Mouse (Mus musculus) midbrain, embryonic 12.5 days (tissue): Measurements from ENCODE around the gene Cnst. TPM values are rescaled to one million over a fixed set of nuclear protein-coding genes. Genes with fewer than 3 reads are reported as not detected.

Experiments
- ATAC-seq: fragments of 200-750 bp; cut with Nextera tagmentation; 2 replicates; pipeline ENCODE4 v1.8.0; 2017; ENCODE audit warnings: low read depth, moderate TSS enrichment, moderate library complexity; ENCODE audit not compliant: low FRiP score
- H3K27ac ChIP-seq: fragments of 300-500 bp; sonication (generic); replicated peaks from 2 replicates; pipeline ENCODE4 v1.5.1; 2016; ENCODE audit warnings: mild to moderate bottlenecking
- H3K27me3 ChIP-seq: fragments of 300-500 bp; sonication (generic); 2 replicates; pipeline ENCODE4 v1.6.1; 2016; ENCODE audit warnings: mild to moderate bottlenecking
- H3K36me3 ChIP-seq: fragments of 300-500 bp; sonication (generic); 2 replicates; pipeline ENCODE4 v1.6.1; 2016
- H3K4me1 ChIP-seq: fragments of 300-500 bp; sonication (generic); 2 replicates; pipeline ENCODE4 v1.6.1; 2016
- H3K4me2 ChIP-seq: fragments of 300-500 bp; sonication (generic); replicated peaks from 2 replicates; pipeline ENCODE4 v1.6.1; 2016; ENCODE audit warnings: mild to moderate bottlenecking, moderate library complexity
- H3K4me3 ChIP-seq: fragments of 300-500 bp; sonication (generic); 2 replicates; pipeline ENCODE4 v1.5.1; 2016; ENCODE audit warnings: mild to moderate bottlenecking
- H3K9ac ChIP-seq: fragments of 300-500 bp; sonication (generic); replicated peaks from 2 replicates; pipeline ENCODE4 v1.6.1; 2016; ENCODE audit warnings: mild to moderate bottlenecking, moderate library complexity
- H3K9me3 ChIP-seq: fragments of 300-500 bp; sonication (generic); 2 replicates; pipeline ENCODE4 v1.6.1; 2016; ENCODE audit warnings: mild to moderate bottlenecking
- WGBS: fragments of 180-500 bp; shearing (Covaris S2); methylation state at CpG from one replicate; pipeline ENCODE4 v1.1.7; 2016; 5-methylcytosine and 5-hydroxymethylcytosine counted together
- polyA plus RNA-seq: library from polyadenylated mRNA; unstranded; fragments of >200 nt; fragmentation: Nextera tagmentation; extraction: Ambion mirVana; gene quantifications from 2 replicates; pipeline ENCODE4 v1.2.1, GENCODE M21; 2016

Gene Cnst
- polyA plus RNA-seq, 1 experiment from 2014 or later = 26.9 TPM

DNA sequence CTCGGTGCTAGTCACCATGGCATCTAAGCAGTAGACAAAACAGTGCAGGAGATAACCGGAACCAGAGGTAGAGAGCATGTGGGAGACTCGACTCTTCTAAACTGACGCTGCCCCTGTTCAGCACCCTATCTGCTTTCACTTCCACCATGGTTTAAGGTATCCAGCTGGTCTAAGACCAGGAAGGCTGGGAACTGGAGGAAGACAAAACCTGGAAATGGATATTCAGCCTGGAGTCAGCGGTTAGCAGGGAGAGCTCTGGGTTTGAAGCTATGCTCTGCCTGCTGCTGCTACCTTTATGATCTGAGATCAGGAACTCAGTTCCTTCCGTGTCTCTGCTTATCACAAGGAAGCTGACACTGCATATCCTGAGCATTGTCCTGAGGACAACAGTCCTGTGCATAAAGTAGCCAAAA lies 35.9 kb downstream of the Cnst start:
- 74% methylated on average over 6 of the region's 6 CpGs for WGBS
- H3K36me3 ChIP-seq = peaks cover 11% of the 10 kb centered on the region
- no peaks in the 10 kb centered on the region for H3K9me3 ChIP-seq
- H3K4me2 ChIP-seq = no peak overlapping the region
- H3K27ac ChIP-seq = no peak overlapping the region
- ATAC-seq = no peak
- no peak overlapping the region for H3K9ac ChIP-seq
- no peak overlapping the region for H3K4me3 ChIP-seq
- no peaks in the 10 kb centered on the region for H3K27me3 ChIP-seq
- no peaks in the 10 kb centered on the region for H3K4me1 ChIP-seq

DNA sequence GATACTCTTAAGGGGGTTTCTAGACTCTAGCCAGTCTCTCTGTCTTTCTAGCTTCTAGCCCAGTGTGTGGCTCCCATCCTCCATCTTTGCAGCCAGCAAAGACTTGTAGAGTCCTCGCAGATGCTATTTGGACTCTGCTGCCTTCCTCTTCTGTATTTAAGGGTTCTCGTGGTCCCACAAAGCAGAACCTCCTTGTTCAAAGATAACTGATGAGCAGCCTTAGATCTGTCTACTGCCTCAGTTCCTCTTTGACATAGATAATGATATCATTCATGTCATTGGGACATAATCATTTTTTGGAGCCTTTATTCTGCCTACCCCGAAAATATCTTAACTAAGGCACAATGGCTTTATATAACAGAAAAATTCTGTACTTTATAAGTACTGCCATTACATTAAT lies 36.9 kb downstream of the Cnst start:
- Histone ChIP-seq H3K4me2 (no peak overlapping the region), H3K27me3 (no peaks in the 10 kb centered on the region), H3K9ac (no peak overlapping the region), H3K36me3 (peaks cover 11% of the 10 kb centered on the region), H3K4me3 (no peak overlapping the region), H3K9me3 (no peaks in the 10 kb centered on the region), H3K4me1 (no peaks in the 10 kb centered on the region), H3K27ac (no peak overlapping the region)
- 92% methylated on average over 3 of the region's 3 CpGs for WGBS
- no peak for ATAC-seq

DNA sequence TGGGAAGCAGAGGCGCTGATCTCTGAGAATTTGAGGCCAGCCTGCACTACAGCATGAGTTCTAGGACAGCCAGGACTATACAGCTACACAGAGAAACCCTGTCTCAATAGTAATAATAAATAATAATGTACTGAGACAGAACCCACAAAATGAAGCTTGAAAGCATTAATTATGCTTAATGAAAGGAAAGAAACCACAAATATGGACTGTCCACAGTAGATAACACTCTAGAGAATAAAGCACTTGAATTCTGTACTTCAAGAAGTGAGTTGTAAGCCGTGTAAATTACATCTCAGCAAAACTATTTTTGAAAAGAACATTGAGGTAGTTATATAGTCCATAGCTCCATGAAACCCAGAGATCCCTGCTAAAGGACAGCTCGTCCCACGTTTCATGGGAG lies 38.0 kb downstream of the Cnst start:
- no peak for ATAC-seq
- H3K27me3 ChIP-seq = no peaks in the 10 kb centered on the region

DNA sequence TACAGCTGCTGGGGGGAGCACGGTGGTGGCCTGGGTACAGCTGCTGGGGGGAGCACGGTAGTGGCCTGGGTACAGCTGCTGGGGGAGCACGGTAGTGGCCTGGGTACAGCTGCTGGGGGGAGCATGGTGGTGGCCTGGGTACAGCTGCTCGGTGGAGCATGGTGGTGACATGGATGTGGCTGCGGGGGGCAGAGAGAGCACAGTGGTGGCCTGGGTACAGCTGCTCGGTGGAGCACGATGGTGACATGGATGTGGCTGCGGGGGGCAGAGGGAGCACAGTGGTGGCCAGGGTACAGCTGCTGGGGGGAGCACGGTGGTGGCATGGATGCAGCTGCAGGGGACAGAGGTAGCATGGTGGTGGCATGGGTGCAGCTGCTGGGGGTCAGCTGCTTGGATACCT lies 39.5 kb downstream of the Cnst start:
- Histone ChIP-seq H3K4me2 (no peak overlapping the region), H3K36me3 (0 out of 2 replicates have a peak, but pooled peaks cover under 1% of the 10 kb centered on the region), H3K4me1 (no peaks in the 10 kb centered on the region), H3K9ac (no peak overlapping the region), H3K27me3 (no peaks in the 10 kb centered on the region), H3K9me3 (no peaks in the 10 kb centered on the region), H3K27ac (no peak overlapping the region), H3K4me3 (no peak overlapping the region)
- ATAC-seq = no peak
- 80% methylated on average over 9 of the region's 9 CpGs for WGBS

More for the DNA sequence above, 38.0 kb downstream of the Cnst start:
- no peak overlapping the region for H3K4me2 ChIP-seq
- WGBS = 89% methylated on average over 4 of the region's 4 CpGs
- no peaks in the 10 kb centered on the region for H3K4me1 ChIP-seq
- peaks cover 11% of the 10 kb centered on the region for H3K36me3 ChIP-seq
- H3K9me3 ChIP-seq = no peaks in the 10 kb centered on the region
- no peak overlapping the region for H3K27ac ChIP-seq
- no peak overlapping the region for H3K4me3 ChIP-seq
- H3K9ac ChIP-seq = no peak overlapping the region

DNA sequence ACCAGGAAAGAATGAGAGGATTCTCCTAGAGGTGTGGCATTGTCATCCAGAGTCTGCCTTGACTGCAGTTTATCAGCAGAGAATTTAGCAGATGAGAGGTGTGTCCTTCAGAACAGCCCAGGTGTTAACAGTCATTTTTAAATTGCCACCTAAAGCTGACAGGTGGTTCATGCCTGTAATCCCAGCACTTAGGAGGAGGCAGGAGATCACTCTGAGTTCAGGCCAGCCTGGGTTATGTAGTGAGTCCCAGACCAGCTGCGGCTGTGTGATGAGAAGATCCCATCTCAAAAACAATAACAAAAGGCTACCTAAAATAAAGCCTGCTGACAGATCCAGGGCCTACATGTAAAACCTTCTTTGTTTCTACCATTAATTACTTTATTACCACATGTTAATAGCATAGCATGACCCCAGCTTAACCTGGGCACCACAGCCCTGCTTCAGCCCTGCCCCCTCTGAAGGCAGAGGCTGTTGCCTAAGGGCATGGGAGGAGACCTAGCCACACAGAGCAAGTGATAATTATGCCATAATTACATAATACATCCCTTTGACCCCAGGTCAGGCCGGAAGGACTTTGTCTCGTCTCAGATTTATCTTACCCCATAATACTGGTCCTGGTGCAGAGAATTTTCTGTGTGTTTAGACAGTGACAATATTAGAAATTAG lies 40.4 kb downstream of the Cnst start:
- no peaks in the 10 kb centered on the region for H3K27me3 ChIP-seq
- 76% methylated on average over 3 of the region's 3 CpGs for WGBS
- H3K9ac ChIP-seq = no peak overlapping the region
- H3K4me3 ChIP-seq = no peak overlapping the region
- H3K36me3 ChIP-seq = no peaks in the 10 kb centered on the region
- H3K4me1 ChIP-seq = no peaks in the 10 kb centered on the region
- no peak overlapping the region for H3K27ac ChIP-seq
- no peaks in the 10 kb centered on the region for H3K9me3 ChIP-seq
- H3K4me2 ChIP-seq = no peak overlapping the region
- ATAC-seq = no peak

DNA sequence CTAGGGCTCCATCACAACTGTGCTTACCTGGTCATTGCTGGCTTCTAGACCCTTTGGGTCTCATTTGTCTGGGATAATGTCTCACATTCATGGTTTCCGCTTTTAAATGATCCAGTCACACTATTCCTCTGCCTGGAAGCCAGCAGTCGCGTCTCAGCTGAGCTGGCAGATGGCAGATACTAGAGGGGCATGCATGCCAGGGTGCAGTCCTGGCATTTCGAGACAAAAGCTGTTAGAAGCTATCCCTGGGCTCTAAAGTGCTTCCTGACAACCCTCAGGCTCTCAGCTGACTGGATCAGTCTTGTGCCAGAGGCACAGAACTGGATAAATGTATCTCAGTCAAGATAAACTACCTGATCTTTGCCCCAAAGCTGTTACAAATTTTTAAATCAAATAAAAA lies 42.1 kb downstream of the Cnst start:
- WGBS = 88% methylated on average over 4 of the region's 4 CpGs
- no peak for ATAC-seq
- no peak overlapping the region for H3K4me3 ChIP-seq

DNA sequence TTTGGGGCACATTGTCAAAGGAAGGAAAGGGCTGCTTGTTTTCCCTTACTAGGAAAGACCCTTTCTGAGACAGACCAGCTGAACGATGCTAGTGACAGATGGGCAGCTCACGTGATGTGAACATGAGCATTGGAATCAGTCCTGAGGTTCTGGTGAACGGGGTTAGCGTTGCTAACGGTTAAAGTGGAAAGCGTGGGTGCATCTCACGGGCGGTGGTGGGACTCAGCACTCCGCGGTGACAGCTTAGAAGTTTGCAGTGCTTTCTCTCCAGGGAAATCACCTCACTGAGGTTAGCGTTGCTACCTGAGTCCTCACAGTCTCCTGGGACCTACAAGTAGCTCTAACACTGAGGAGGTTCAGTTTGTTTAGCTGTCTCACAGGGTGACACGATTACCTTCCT lies 45.5 kb downstream of the Cnst start:
- 83% methylated on average over 12 of the region's 12 CpGs for WGBS
- Histone ChIP-seq H3K36me3 (peaks cover 7% of the 10 kb centered on the region; the same call in 1 of the 2 replicates), H3K9ac (no peak overlapping the region), H3K4me3 (no peak overlapping the region), H3K4me2 (no peak overlapping the region), H3K27me3 (no peaks in the 10 kb centered on the region), H3K27ac (no peak overlapping the region), H3K9me3 (no peaks in the 10 kb centered on the region), H3K4me1 (no peaks in the 10 kb centered on the region)
- no peak for ATAC-seq

More for the DNA sequence above, 42.1 kb downstream of the Cnst start:
- H3K36me3 ChIP-seq = peaks cover 4% of the 10 kb centered on the region; the same call in 1 of the 2 replicates
- H3K27me3 ChIP-seq = no peaks in the 10 kb centered on the region
- H3K9ac ChIP-seq = no peak overlapping the region
- H3K4me2 ChIP-seq = no peak overlapping the region
- H3K27ac ChIP-seq = no peak overlapping the region
- H3K4me1 ChIP-seq = no peaks in the 10 kb centered on the region
- no peaks in the 10 kb centered on the region for H3K9me3 ChIP-seq

DNA sequence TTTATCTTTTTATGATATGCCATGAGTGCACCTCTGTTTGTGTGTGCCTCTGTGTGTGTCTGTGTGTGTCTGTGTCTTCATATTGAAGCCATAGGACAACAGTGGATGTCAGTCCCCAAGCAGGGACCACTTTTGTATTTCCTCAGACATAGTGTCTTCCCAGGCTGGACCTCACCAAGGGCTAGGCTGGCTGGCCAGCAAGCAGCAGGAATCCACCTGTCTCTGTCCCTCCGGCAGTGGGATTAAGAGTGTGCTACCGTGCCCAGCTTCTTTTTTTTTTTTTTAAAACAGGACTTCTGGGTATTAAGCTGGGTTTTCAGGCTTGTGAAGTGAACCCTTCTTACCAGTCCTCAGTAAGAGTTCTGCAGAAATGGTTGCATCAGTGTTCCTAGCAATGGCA lies 46.0 kb downstream of the Cnst start:
- 94% methylated on average over 2 of the region's 2 CpGs for WGBS
- Histone ChIP-seq H3K9ac (no peak overlapping the region), H3K4me3 (no peak overlapping the region), H3K4me1 (no peaks in the 10 kb centered on the region), H3K27me3 (no peaks in the 10 kb centered on the region), H3K4me2 (no peak overlapping the region), H3K9me3 (no peaks in the 10 kb centered on the region), H3K36me3 (peaks cover 7% of the 10 kb centered on the region; the same call in 1 of the 2 replicates), H3K27ac (no peak overlapping the region)
- no peak for ATAC-seq

DNA sequence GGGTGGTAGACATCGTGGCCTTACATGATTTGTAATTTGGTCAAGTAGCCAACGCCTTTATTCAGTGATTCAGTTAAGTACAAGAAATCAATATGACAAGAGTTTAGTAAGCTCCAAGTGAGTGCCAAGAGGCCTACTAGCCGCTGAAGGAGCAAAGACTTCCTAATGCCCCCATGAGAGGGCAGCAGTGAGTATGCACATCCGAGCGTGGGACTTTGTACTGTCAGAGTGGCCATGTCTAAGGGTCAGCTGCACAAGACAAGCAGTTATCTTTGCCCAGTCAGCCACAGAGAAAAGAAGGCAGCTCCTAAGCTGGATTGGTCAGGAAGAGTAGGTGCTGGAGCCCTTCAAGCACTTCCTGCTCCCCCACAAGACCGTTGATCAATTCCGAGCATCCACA lies 46.8 kb downstream of the Cnst start:
- H3K4me1 ChIP-seq = no peaks in the 10 kb centered on the region
- ATAC-seq = no peak
- no peaks in the 10 kb centered on the region for H3K9me3 ChIP-seq
- no peak overlapping the region for H3K4me2 ChIP-seq
- no peak overlapping the region for H3K4me3 ChIP-seq
- no peak overlapping the region for H3K9ac ChIP-seq
- H3K27ac ChIP-seq = no peak overlapping the region
- peaks cover 7% of the 10 kb centered on the region; the same call in 1 of the 2 replicates for H3K36me3 ChIP-seq
- 73% methylated on average over 7 of the region's 7 CpGs for WGBS
- H3K27me3 ChIP-seq = no peaks in the 10 kb centered on the region

DNA sequence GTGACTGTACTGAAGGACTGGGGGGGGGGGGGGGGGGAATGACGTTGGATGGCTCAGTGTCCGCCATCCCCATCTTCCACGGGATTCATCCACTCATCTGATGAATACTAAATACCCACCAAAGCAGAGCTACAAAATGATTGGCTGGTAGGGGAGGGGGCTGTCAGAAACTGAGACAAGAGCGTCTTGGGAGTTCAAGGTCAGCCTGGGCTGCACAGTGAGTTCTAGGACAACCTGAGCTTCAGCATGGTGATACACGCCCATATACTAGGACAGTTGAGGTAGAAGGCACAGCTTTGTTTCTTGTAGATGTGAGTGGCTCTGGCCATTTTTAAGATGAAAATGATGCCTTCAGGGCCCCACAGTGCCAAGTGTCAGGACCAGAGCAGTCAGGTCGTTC lies 52.2 kb downstream of the Cnst start:
- H3K36me3 ChIP-seq = 0 out of 2 replicates have a peak, but pooled peaks cover 2% of the 10 kb centered on the region
- no peaks in the 10 kb centered on the region for H3K9me3 ChIP-seq
- ATAC-seq = no peak
- H3K4me2 ChIP-seq = no peak overlapping the region
- no peak overlapping the region for H3K9ac ChIP-seq
- H3K27me3 ChIP-seq = no peaks in the 10 kb centered on the region
- no peak overlapping the region for H3K4me3 ChIP-seq
- no peaks in the 10 kb centered on the region for H3K4me1 ChIP-seq
- 82% methylated on average over 6 of the region's 6 CpGs for WGBS
- H3K27ac ChIP-seq = no peak overlapping the region

DNA sequence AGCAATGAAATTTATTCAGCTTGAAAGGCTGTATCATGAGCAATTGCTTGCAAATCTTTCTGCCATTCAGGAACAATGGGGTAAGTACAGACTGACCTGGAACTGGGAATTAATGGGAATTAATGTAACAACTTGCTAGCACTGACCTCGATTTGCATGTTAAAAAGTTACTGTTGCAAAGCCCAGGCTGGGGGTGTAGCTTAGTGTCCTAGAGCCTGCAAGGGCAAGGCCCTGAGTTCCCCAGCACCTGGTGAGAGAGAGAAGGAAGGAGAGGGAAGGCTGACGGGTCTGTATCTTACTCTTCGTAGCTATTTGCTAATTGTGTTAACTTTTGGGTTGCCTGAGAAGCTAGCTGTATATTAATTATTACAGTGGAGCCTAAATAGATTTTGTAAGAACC lies 58.4 kb downstream of the Cnst start:
- Histone ChIP-seq H3K27me3 (no peaks in the 10 kb centered on the region), H3K27ac (no peak overlapping the region), H3K9ac (no peak overlapping the region), H3K36me3 (peaks cover 11% of the 10 kb centered on the region), H3K4me3 (no peak overlapping the region), H3K9me3 (no peaks in the 10 kb centered on the region), H3K4me1 (no peaks in the 10 kb centered on the region), H3K4me2 (no peak overlapping the region)
- no peak for ATAC-seq
- WGBS = 52% methylated on average over 3 of the region's 3 CpGs

DNA sequence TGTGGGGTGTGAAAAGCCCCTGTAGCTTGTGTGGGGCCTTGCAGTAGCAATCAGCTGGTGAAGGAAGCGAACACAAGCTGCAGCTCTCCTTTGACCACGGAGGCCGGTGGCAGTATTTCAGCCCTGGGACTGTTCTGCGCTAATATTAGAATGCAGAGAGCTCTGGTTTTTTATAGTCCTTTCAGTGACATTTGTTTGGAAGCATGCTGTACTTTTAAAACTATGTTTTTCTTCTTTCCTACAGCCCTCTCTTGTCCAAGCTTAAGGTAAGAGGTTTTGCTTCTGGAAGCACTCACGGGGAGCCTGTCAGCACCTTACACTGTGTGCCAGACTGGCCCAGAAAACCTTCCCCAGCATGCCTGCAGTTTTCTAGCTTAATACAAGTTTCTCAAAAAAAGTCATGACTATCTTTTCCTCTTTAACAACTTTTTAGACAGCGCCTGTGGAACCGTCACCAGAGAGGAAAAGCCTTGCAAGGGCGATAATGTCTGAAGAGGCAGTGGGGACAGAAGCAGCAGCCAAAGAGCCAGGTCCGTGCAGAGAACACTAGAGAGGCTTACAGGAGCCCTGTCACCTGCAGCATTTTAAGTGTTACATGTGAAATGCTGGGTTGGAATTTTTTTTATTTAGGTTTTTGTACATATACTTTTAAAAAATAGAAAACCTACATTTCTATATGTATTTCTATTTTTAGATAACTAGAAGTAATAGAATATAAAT lies 60.0 kb downstream of the Cnst start:
- 0 out of 2 replicates have a peak, but pooled peaks cover 3% of the 10 kb centered on the region for H3K4me1 ChIP-seq
- H3K27ac ChIP-seq = no peak overlapping the region
- no peak overlapping the region for H3K9ac ChIP-seq
- no peak for ATAC-seq
- no peaks in the 10 kb centered on the region for H3K9me3 ChIP-seq
- H3K4me2 ChIP-seq = no peak overlapping the region
- H3K4me3 ChIP-seq = no peak overlapping the region
- H3K27me3 ChIP-seq = no peaks in the 10 kb centered on the region
- WGBS = 92% methylated on average over 9 of the region's 9 CpGs
- H3K36me3 ChIP-seq = peaks cover 22% of the 10 kb centered on the region
